Mouse (Mus musculus): ENCODE measurements around the gene Ret. TPM values are rescaled to one million over a fixed set of nuclear protein-coding genes. Genes with fewer than 3 reads are reported as not detected.

Ret gene
- polyA plus RNA-seq, 1 experiment from 2014 or later: 15.1 TPM

DNA sequence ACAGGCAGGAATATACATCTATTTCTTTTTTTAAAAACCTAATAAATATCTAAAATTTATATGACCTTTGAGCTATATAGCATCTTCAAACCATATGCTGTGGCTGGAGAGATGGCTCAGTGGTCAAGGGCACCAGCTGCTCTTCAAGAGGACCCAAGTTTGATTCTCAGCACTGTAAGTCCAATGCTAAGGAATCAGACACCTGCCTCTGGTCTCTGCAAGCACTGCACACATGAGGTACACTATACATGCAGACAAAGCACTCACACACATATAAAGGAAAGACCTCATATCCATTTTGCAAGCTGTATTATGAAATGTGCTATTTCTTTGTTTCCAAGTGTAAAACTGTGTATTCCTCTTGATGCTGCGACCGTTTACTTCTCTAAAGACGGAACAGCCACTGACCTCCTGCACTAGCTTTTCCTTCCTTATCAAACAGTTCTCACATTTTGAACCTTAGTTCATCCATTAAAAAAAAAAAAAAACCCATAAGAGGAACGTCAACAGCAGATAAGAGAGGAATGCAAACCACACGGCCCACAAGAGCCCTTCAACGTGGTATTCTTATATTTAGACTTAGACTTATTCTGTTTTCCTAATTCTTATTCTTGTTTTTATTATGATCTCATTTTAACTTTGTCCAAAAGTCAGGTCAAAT, 69.6 kb downstream of the Ret start:
- Histone ChIP-seq H3K4me2 (replicated peaks; ENCODE audit: low read depth, low read length) (no peak overlapping the region), H3K27ac (ENCODE audit: low read length) (no peak overlapping the region), H3K36me3 (ENCODE audit: insufficient read depth, low read length) (peaks cover 5% of the 10 kb centered on the region), H3K9me3 (ENCODE audit: low read length) (no peaks in the 10 kb centered on the region), H3K4me1 (ENCODE audit: insufficient read depth, low read length) (0 out of 2 replicates have a peak, but pooled peaks cover 3% of the 10 kb centered on the region), H3K27me3 (ENCODE audit: insufficient read depth, low read length) (no peaks in the 10 kb centered on the region), H3K9ac (replicated peaks; ENCODE audit: low read length) (no peak overlapping the region), H3K4me3 (ENCODE audit: low read length) (no peak overlapping the region)
- 66% methylated on average over 6 of the region's 6 CpGs for WGBS
- ATAC-seq (ENCODE audit: low FRiP score, low TSS enrichment): no peak

DNA sequence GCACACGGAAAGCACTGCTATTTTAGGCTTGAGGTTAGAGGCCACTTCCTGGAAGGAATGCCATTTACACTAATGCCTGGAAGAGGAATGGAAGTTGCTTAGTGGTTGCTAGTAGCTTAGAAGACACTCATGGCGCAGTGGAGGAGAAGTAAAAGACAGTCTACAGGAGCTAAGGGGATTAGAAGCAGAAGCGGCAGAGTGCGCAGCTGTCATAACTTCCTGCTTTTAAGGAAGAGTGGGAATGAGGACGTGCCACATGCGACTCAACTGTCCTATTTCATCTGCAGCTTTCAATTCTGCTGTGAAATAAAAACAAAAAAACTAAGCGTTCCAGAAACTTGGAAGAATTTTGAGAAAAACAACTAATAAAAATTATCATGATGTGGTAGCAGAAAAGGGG, 70.3 kb downstream of the Ret start:
- 77% methylated on average over 7 of the region's 7 CpGs for WGBS

DNA sequence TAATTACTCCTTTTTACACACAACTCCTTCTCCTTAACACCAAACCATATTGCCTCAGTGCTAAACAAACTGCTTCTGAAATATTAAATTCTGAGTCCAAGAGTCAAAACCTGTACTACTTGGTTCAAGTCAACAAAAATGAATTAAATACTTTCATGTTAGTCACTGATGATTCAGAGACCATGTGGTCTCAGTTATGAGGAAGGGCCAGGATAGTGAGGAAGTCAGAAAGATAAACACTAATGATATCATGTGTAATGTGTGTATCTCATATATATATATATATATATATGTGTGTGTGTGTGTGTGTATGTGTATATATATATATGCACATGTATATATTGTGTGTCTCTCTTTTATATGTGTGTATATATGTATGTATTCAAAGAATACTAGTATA, 70.9 kb downstream of the Ret start:
- Histone ChIP-seq H3K4me2 (replicated peaks; ENCODE audit: low read depth, low read length) (no peak overlapping the region), H3K27me3 (ENCODE audit: insufficient read depth, low read length) (no peaks in the 10 kb centered on the region), H3K36me3 (ENCODE audit: insufficient read depth, low read length) (peaks cover 10% of the 10 kb centered on the region), H3K9ac (replicated peaks; ENCODE audit: low read length) (no peak overlapping the region), H3K4me3 (ENCODE audit: low read length) (no peak overlapping the region), H3K9me3 (ENCODE audit: low read length) (no peaks in the 10 kb centered on the region), H3K4me1 (ENCODE audit: insufficient read depth, low read length) (0 out of 2 replicates have a peak, but pooled peaks cover 3% of the 10 kb centered on the region), H3K27ac (ENCODE audit: low read length) (no peak overlapping the region)
- ATAC-seq (ENCODE audit: low FRiP score, low TSS enrichment): no peak

More for the DNA sequence above, 70.3 kb downstream of the Ret start:
- Histone ChIP-seq H3K27ac (ENCODE audit: low read length) (no peak overlapping the region), H3K9ac (replicated peaks; ENCODE audit: low read length) (no peak overlapping the region), H3K27me3 (ENCODE audit: insufficient read depth, low read length) (no peaks in the 10 kb centered on the region), H3K9me3 (ENCODE audit: low read length) (no peaks in the 10 kb centered on the region), H3K4me2 (replicated peaks; ENCODE audit: low read depth, low read length) (no peak overlapping the region), H3K4me1 (ENCODE audit: insufficient read depth, low read length) (0 out of 2 replicates have a peak, but pooled peaks cover 3% of the 10 kb centered on the region), H3K36me3 (ENCODE audit: insufficient read depth, low read length) (peaks cover 10% of the 10 kb centered on the region), H3K4me3 (ENCODE audit: low read length) (no peak overlapping the region)
- no peak for ATAC-seq (ENCODE audit: low FRiP score, low TSS enrichment)

DNA sequence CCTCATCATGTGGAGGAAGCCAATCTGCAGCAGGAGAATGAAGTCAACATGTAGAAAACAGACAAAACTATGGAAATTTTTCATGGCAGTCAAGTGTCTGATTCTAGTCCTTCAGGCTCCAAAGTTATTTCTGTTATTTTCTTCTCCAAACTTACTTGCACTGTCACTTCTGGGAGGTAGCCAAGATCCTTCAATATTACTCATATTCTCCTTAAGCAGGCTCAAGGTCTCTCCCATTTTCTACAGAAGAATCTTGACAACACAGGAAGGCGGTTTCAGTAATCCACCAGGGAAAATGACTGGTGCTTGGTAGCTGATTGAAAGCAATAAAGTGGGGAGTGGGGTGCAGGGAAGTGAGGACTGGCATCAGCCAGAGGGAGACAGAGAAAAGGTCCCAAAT, 74.8 kb downstream of the Ret start:
- Histone ChIP-seq H3K27ac (ENCODE audit: low read length) (no peak overlapping the region), H3K4me3 (ENCODE audit: low read length) (no peak overlapping the region), H3K27me3 (ENCODE audit: insufficient read depth, low read length) (no peaks in the 10 kb centered on the region), H3K4me2 (replicated peaks; ENCODE audit: low read depth, low read length) (no peak overlapping the region), H3K9me3 (ENCODE audit: low read length) (no peaks in the 10 kb centered on the region), H3K36me3 (ENCODE audit: insufficient read depth, low read length) (peaks cover 10% of the 10 kb centered on the region), H3K4me1 (ENCODE audit: insufficient read depth, low read length) (peaks cover 6% of the 10 kb centered on the region; the same call in 1 of the 2 replicates), H3K9ac (replicated peaks; ENCODE audit: low read length) (no peak overlapping the region)
- ATAC-seq (ENCODE audit: low FRiP score, low TSS enrichment): no peak
- 81% methylated on average over 1 of the region's 1 CpGs for WGBS

DNA sequence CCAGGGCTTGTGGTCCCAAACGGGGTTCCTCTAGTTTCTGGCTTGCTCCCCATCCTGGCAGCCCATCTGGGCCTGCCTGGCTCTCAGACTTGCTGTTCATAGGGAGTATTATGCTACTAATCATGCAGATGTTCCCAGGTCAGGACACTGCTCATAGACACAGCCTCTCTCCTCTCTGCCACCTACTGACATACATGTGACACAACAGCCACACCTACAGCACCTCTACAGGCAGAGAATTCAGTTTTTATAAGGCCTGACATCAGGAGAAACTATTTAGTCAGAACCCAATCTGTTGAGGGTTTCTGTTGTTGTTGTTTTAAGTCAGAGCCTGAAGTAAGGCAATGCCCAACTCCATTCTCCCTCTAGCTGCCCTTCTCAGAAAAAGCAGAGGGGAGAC, 85.7 kb downstream of the Ret start:
- H3K27ac ChIP-seq (ENCODE audit: low read length): no peak overlapping the region
- 79% methylated on average over 1 of the region's 1 CpGs for WGBS
- no peak overlapping the region for H3K4me2 ChIP-seq (replicated peaks; ENCODE audit: low read depth, low read length)
- H3K4me3 ChIP-seq (ENCODE audit: low read length): no peak overlapping the region
- ATAC-seq (ENCODE audit: low FRiP score, low TSS enrichment): no peak
- H3K9ac ChIP-seq (replicated peaks; ENCODE audit: low read length): no peak overlapping the region
- no peaks in the 10 kb centered on the region for H3K9me3 ChIP-seq (ENCODE audit: low read length)
- no peaks in the 10 kb centered on the region for H3K4me1 ChIP-seq (ENCODE audit: insufficient read depth, low read length)
- H3K27me3 ChIP-seq (ENCODE audit: insufficient read depth, low read length): no peaks in the 10 kb centered on the region
- peaks cover 7% of the 10 kb centered on the region; the same call in 1 of the 2 replicates for H3K36me3 ChIP-seq (ENCODE audit: insufficient read depth, low read length)

Other genes with a start within 250 kb of the Ret start
- gene Rasgef1a, start 186.3 kb downstream of the Ret start, polyA plus RNA-seq (2015; fragmentation: Nextera tagmentation; extraction: Ambion mirVana): 0.72 and 1.5 TPM in 2 replicates
- 16.4 and 16.5 TPM in 2 replicates for gene Csgalnact2, start 58.6 kb downstream of the Ret start, polyA plus RNA-seq (2015; fragmentation: Nextera tagmentation; extraction: Ambion mirVana)
- 40.0 and 40.4 TPM in 2 replicates for gene Bms1, start 221.8 kb upstream of the Ret start, polyA plus RNA-seq (2015; fragmentation: Nextera tagmentation; extraction: Ambion mirVana)